Mouse (Mus musculus): ENCODE data around the gene Dnah11.

- no peak for TF ChIP-seq CTCF (IDR thresholded peaks at IDR 0.05; ENCODE audit: borderline replicate concordance, control insufficient read depth, extremely low read depth, insufficient read depth, low read length, poor library complexity)
- no peak for TF ChIP-seq POLR2A (IDR thresholded peaks at IDR 0.05; ENCODE audit: control insufficient read depth, extremely low read depth, insufficient read depth, low read length, poor library complexity)
These were observed 70.7 kb downstream of the Dnah11 start for GRCm38 (mm10) chr12:118128116-118128515.
